Mouse (Mus musculus) myocyte (in vitro differentiated cells): ENCODE measurements at regions not wholly inside any gene's neighbourhood (a gene's known extent, or its start where the extent isn't known, plus 50 kb on each side); places are given as distances from the start of the nearest gene placed in this dataset.

Source experiments
- E2F4 ChIP-seq: IDR thresholded peaks from one replicate; pipeline ENCODE4 v1.6.1; 2011; ENCODE audit warnings: mild to moderate bottlenecking, control low read depth, moderate library complexity; ENCODE audit not compliant: insufficient read depth
- MYOD1 ChIP-seq, 3 experiments: IDR thresholded peaks; one replicate each; pipeline ENCODE4 v1.6.1; 2011; ENCODE audit warnings: control low read depth in 2 of 3, low read depth in 2 of 3, mild to moderate bottlenecking in 2 of 3, moderate library complexity in 1 of 3; ENCODE audit not compliant: insufficient read length in 2 of 3, control insufficient read depth in 1 of 3
- POLR2A ChIP-seq: IDR thresholded peaks from one replicate; pipeline ENCODE4 v1.6.1; 2011; ENCODE audit warnings: low read depth, mild to moderate bottlenecking, control low read depth, moderate library complexity; ENCODE audit not compliant: insufficient read length
- USF1 ChIP-seq: IDR thresholded peaks from one replicate; pipeline ENCODE4 v1.6.1; 2011; ENCODE audit warnings: low read depth, mild to moderate bottlenecking, control low read depth, moderate library complexity

DNA sequence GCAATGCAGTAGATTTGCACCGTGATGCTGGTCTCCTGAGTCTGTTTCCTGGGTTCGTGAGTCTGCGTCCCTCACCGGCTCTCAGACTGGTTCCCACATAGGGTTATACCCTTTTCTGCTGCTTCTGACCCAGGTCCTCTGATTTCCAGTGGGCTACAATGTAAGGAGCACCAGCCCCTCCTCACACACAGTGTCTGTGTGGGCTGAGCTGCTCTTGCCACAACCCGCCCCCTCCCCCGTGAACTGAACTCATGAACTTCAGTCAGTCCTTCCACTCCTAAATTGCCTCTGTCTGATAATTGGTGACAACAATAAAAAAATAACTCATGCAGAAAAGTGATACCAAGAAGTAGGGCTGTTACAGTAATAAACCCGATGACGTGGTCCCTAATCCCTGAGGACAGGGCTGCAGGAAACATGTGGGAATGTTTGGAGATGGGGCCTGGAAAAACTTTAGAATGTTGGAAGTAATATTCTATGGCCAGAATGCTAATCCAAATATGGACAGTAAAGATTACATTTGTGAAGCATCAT is 54.2 kb upstream of the Ankfn1 start:
- TF ChIP-seq MYOD1 (IDR thresholded peaks at IDR 0.05; ENCODE audit: control insufficient read depth in 1 of 3, insufficient read length in 2 of 3, low read depth in 2 of 3) (no peak), POLR2A (no peak), USF1 (no peak), E2F4 (no peak)
